Mouse (Mus musculus): ENCODE results near the gene Ltbp3. TPM values are rescaled to one million over a fixed set of nuclear protein-coding genes. Genes with fewer than 3 reads are reported as not detected.

Gene Ltbp3
- polyA plus RNA-seq, 1 experiment from 2014 or later = 14.0 TPM

DNA sequence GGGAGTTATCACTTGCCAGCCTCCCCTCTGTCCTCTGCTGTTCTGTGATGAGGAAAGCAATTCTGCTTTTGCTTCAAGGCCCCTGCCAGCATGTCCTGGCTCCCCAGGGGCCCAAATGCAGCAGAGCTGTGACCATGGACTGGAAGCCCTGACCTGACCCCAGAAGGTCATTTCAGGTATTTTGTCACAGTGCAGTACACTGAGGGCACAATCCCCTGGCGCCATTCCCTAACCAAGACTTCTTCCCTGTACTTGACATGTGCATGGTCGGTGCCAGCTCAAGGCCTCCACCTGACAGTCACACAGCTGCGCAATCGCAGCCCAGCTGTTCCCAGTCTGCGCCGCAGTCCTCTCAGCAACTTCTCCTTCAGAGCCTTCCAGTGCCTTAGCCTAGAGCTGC, 22.5 kb downstream of the Ltbp3 start:
- peaks cover 49% of the 10 kb centered on the region for H3K36me3 ChIP-seq (ENCODE audit: control insufficient read depth, insufficient read depth, low read length)
- ATAC-seq = no peak
- H3K9me3 ChIP-seq (ENCODE audit: control insufficient read depth, low read length) = no peaks in the 10 kb centered on the region
- H3K4me2 ChIP-seq (ENCODE audit: low read depth, low read length) = no peak overlapping the region
- 95% methylated on average over 6 of the region's 6 CpGs for WGBS
- no peak overlapping the region for H3K4me3 ChIP-seq (ENCODE audit: low read length)
- H3K4me1 ChIP-seq (ENCODE audit: control insufficient read depth, insufficient read depth, low read length) = no peaks in the 10 kb centered on the region
- no peak overlapping the region for H3K27ac ChIP-seq (ENCODE audit: low read length)
- no peaks in the 10 kb centered on the region for H3K27me3 ChIP-seq (replicated peaks; ENCODE audit: control insufficient read depth, insufficient read depth, low read length)
- no peak overlapping the region for H3K9ac ChIP-seq (ENCODE audit: low read depth, low read length)

GRCm38 (mm10) chr19:5767271-5767670, 26.6 kb downstream of the Ltbp3 start:
- H3K36me3 ChIP-seq (ENCODE audit: control insufficient read depth, insufficient read depth, low read length) = peaks cover 31% of the 10 kb centered on the region
- no peaks in the 10 kb centered on the region for H3K9me3 ChIP-seq (ENCODE audit: control insufficient read depth, low read length)
- peaks cover 11% of the 10 kb centered on the region for H3K4me1 ChIP-seq (ENCODE audit: control insufficient read depth, insufficient read depth, low read length)
- 89% methylated on average over 4 of the region's 4 CpGs for WGBS
- no peak for ATAC-seq
- no peak overlapping the region for H3K27ac ChIP-seq (ENCODE audit: low read length)
- no peak overlapping the region for H3K9ac ChIP-seq (ENCODE audit: low read depth, low read length)
- H3K4me3 ChIP-seq (ENCODE audit: low read length) = no peak overlapping the region
- no peaks in the 10 kb centered on the region for H3K27me3 ChIP-seq (replicated peaks; ENCODE audit: control insufficient read depth, insufficient read depth, low read length)
- no peak overlapping the region for H3K4me2 ChIP-seq (ENCODE audit: low read depth, low read length)

GRCm38 (mm10) chr19:5770311-5770710, 29.6 kb downstream of the Ltbp3 start:
- H3K4me2 ChIP-seq (ENCODE audit: low read depth, low read length) = peak overlapping the region; percentile 90
- H3K27ac ChIP-seq (ENCODE audit: low read length) = peak overlapping the region; percentile 91; the same call in 1 of the 2 replicates
- peak overlapping the region; percentile 80 for H3K4me3 ChIP-seq (ENCODE audit: low read length)
- H3K9ac ChIP-seq (ENCODE audit: low read depth, low read length) = peak overlapping the region; percentile 92
- peaks cover 11% of the 10 kb centered on the region for H3K4me1 ChIP-seq (ENCODE audit: control insufficient read depth, insufficient read depth, low read length)
- H3K27me3 ChIP-seq (replicated peaks; ENCODE audit: control insufficient read depth, insufficient read depth, low read length) = no peaks in the 10 kb centered on the region
- WGBS = 39% methylated on average over 9 of the region's 9 CpGs
- peaks cover 12% of the 10 kb centered on the region; the same call in 1 of the 2 replicates for H3K36me3 ChIP-seq (ENCODE audit: control insufficient read depth, insufficient read depth, low read length)
- H3K9me3 ChIP-seq (ENCODE audit: control insufficient read depth, low read length) = no peaks in the 10 kb centered on the region
- no peak; the same call in 1 of the 2 replicates for ATAC-seq

DNA sequence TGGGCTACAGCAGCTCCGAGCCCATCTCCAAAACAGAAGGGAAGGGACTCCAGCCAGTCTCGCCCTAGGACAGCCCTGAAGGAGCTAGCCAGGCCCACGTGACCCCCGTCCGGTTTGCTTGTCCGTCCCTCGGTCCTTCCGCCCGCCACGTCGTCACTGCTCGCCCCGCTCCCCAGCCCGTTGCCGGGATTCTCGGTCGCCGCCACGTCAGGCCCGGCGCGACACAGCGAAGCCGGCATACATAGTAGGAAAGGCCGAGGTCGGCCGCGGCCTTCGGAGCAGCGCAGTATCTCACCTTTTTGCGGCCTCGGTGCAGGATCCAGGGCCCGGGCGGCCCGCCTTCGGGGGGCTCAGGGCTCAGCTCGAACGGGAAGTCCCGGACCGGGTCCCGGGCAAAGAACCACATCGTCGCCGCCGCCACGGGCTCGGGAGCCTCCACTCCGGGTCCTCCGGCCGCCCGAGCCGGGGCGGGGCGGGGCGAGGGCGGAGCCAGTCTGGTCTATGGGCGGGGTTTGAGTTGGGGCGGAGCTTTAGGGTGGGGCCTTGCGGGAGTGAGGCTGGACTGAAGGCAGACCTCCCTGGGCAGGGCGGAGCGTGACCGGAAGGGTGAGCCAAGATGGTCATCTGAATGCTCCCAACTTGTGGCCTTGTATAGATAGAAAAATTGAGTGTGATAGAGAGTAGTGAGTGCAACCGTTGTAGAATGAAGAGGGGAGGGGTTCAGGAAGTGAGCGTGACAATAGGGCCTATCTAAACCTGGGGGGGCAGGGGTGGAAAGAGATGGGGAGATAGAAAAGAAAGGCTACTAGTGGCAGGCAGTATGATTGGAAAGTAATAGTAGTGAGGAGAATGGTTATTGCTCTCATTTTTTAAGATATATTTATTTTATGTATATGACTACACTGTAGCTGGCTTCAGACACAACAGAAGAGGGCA, 30.5 kb downstream of the Ltbp3 start, which contains the start of gene Scyl1:
Gene Scyl1, minus strand, starts transcription at position 495 of the 936 bp plus-strand sequence.
- peaks cover 11% of the 10 kb centered on the region for H3K4me1 ChIP-seq (ENCODE audit: control insufficient read depth, insufficient read depth, low read length)
- peaks cover 6% of the 10 kb centered on the region; the same call in 1 of the 2 replicates for H3K36me3 ChIP-seq (ENCODE audit: control insufficient read depth, insufficient read depth, low read length)
- no peaks in the 10 kb centered on the region for H3K9me3 ChIP-seq (ENCODE audit: control insufficient read depth, low read length)
- H3K4me2 ChIP-seq (ENCODE audit: low read depth, low read length) = peak within 1 kb of the TSS; percentile 90
- H3K27me3 ChIP-seq (replicated peaks; ENCODE audit: control insufficient read depth, insufficient read depth, low read length) = no peaks in the 10 kb centered on the region
- under 1% methylated on average over 64 of the region's 64 CpGs for WGBS
- peak within 1 kb of the TSS; percentile 91 for H3K27ac ChIP-seq (ENCODE audit: low read length)
- ATAC-seq = peak; percentile 98
- H3K4me3 ChIP-seq (ENCODE audit: low read length) = peak within 1 kb of the TSS; percentile 80
- peak within 1 kb of the TSS; percentile 92 for H3K9ac ChIP-seq (ENCODE audit: low read depth, low read length)

GRCm38 (mm10) chr19:5777387-5778032, 36.8 kb downstream of the Ltbp3 start:
- H3K9me3 ChIP-seq (ENCODE audit: control insufficient read depth, low read length) = no peaks in the 10 kb centered on the region
- H3K27me3 ChIP-seq (replicated peaks; ENCODE audit: control insufficient read depth, insufficient read depth, low read length) = no peaks in the 10 kb centered on the region
- no peak overlapping the region for H3K4me3 ChIP-seq (ENCODE audit: low read length)
- WGBS = 79% methylated on average over 9 of the region's 9 CpGs
- H3K4me2 ChIP-seq (ENCODE audit: low read depth, low read length) = no peak overlapping the region
- H3K36me3 ChIP-seq (ENCODE audit: control insufficient read depth, insufficient read depth, low read length) = no peaks in the 10 kb centered on the region
- ATAC-seq = no peak
- no peaks in the 10 kb centered on the region for H3K4me1 ChIP-seq (ENCODE audit: control insufficient read depth, insufficient read depth, low read length)
- no peak overlapping the region for H3K27ac ChIP-seq (ENCODE audit: low read length)
- no peak overlapping the region for H3K9ac ChIP-seq (ENCODE audit: low read depth, low read length)

DNA sequence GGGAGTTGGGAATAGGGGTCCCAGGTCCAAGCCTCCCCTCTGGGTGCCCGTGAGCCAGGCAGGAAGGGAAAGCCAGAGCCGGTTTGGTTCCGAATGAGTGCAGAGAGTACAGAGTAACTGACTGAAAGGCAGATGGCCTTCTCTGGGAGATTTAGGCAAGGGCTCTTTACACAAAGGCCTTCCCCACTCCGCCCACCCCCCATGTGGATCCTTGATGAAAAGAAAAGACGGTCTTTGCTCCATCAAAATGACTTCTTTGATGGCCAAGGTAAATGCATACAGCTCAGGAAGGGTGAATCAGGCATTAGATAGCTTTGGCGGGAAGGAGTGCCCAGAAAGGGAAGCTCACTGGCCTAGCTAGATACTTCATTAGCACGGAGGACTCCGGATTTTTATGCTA, 37.6 kb downstream of the Ltbp3 start:
- Histone ChIP-seq H3K27me3 (replicated peaks; ENCODE audit: control insufficient read depth, insufficient read depth, low read length) (no peaks in the 10 kb centered on the region), H3K9ac (ENCODE audit: low read depth, low read length) (0 out of 2 replicates have a peak overlapping the region, but pooled peaks have one; percentile 6), H3K4me3 (ENCODE audit: low read length) (no peak overlapping the region), H3K27ac (ENCODE audit: low read length) (no peak overlapping the region), H3K4me2 (ENCODE audit: low read depth, low read length) (no peak overlapping the region), H3K9me3 (ENCODE audit: control insufficient read depth, low read length) (no peaks in the 10 kb centered on the region), H3K36me3 (ENCODE audit: control insufficient read depth, insufficient read depth, low read length) (no peaks in the 10 kb centered on the region), H3K4me1 (ENCODE audit: control insufficient read depth, insufficient read depth, low read length) (no peaks in the 10 kb centered on the region)
- ATAC-seq = no peak
- WGBS = 67% methylated on average over 8 of the region's 8 CpGs

DNA sequence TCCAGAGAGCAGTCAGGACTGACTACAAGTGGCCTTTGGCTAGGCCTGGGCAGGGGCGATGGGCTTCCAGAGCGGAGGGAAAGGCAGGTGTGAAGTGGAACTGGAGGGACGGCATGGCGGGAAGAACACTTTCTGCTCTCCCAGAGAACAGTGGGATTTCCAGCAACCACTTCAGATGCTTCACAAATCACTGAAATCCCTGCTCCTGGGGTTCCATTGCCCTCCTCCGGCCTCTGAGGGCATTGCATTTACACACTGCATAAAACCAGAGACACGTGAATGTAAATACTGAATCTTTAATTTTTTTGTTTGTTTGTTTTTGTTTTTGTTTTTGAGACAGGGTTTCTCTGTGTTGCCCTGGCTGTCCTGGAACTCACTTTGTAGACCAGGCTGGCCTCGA, 39.5 kb downstream of the Ltbp3 start:
- Histone ChIP-seq H3K27me3 (replicated peaks; ENCODE audit: control insufficient read depth, insufficient read depth, low read length) (no peaks in the 10 kb centered on the region), H3K27ac (ENCODE audit: low read length) (no peak overlapping the region), H3K4me2 (ENCODE audit: low read depth, low read length) (no peak overlapping the region), H3K4me3 (ENCODE audit: low read length) (no peak overlapping the region), H3K36me3 (ENCODE audit: control insufficient read depth, insufficient read depth, low read length) (no peaks in the 10 kb centered on the region), H3K4me1 (ENCODE audit: control insufficient read depth, insufficient read depth, low read length) (no peaks in the 10 kb centered on the region), H3K9me3 (ENCODE audit: control insufficient read depth, low read length) (no peaks in the 10 kb centered on the region), H3K9ac (ENCODE audit: low read depth, low read length) (no peak overlapping the region)
- whole genome bisulfite sequencing = 62% methylated on average over 7 of the region's 7 CpGs
- ATAC-seq = no peak

DNA sequence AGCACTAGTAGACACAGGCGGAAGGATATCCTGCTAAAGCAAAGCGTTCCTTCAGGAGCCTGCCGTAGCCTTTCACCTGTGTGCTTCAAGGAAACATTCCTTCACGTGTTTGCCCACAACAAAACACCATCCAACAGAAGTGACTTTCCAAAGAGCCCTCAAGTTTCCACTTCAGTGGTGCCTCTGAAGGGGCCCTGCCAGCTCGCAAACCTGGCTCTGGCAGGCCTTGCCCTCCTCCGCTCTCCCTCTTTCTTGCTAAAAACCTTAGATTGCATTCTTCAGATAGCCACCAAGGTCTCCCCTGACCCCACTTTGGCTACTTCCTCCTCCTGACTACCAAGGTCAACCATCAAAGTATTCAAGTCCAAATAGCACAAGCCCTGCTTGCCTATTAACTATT, 40.8 kb downstream of the Ltbp3 start:
- no peaks in the 10 kb centered on the region for H3K27me3 ChIP-seq (replicated peaks; ENCODE audit: control insufficient read depth, insufficient read depth, low read length)
- 85% methylated on average over 6 of the region's 6 CpGs for WGBS
- H3K9ac ChIP-seq (ENCODE audit: low read depth, low read length) = no peak overlapping the region
- no peaks in the 10 kb centered on the region for H3K9me3 ChIP-seq (ENCODE audit: control insufficient read depth, low read length)
- no peak overlapping the region for H3K4me2 ChIP-seq (ENCODE audit: low read depth, low read length)
- H3K4me3 ChIP-seq (ENCODE audit: low read length) = no peak overlapping the region
- no peak overlapping the region for H3K27ac ChIP-seq (ENCODE audit: low read length)
- ATAC-seq = no peak
- no peaks in the 10 kb centered on the region for H3K4me1 ChIP-seq (ENCODE audit: control insufficient read depth, insufficient read depth, low read length)
- H3K36me3 ChIP-seq (ENCODE audit: control insufficient read depth, insufficient read depth, low read length) = no peaks in the 10 kb centered on the region

DNA sequence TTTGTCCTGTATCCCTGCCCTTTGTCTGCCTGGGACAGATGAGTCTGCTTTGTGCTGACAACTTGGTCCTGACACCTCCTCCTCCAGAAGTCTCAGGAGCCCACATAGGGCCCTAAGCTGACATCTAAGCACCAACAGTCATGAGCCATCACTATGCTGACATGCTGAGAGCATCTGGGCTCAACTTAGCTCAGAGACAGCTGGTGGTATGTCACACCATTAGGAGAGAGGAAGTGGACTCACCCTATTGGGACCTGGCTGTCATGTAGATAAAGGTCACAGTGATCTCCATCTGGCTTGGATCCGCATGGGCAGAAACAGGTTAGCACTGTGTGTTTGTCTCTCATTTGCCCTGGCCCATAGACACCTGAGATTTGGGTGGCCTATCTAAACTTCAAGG, 41.4 kb downstream of the Ltbp3 start:
- WGBS = 95% methylated on average over 1 of the region's 1 CpGs
- H3K4me1 ChIP-seq (ENCODE audit: control insufficient read depth, insufficient read depth, low read length) = no peaks in the 10 kb centered on the region
- no peaks in the 10 kb centered on the region for H3K36me3 ChIP-seq (ENCODE audit: control insufficient read depth, insufficient read depth, low read length)
- H3K9me3 ChIP-seq (ENCODE audit: control insufficient read depth, low read length) = no peaks in the 10 kb centered on the region
- ATAC-seq = no peak
- H3K4me2 ChIP-seq (ENCODE audit: low read depth, low read length) = no peak overlapping the region
- H3K27ac ChIP-seq (ENCODE audit: low read length) = no peak overlapping the region
- H3K27me3 ChIP-seq (replicated peaks; ENCODE audit: control insufficient read depth, insufficient read depth, low read length) = no peaks in the 10 kb centered on the region
- no peak overlapping the region for H3K4me3 ChIP-seq (ENCODE audit: low read length)
- no peak overlapping the region for H3K9ac ChIP-seq (ENCODE audit: low read depth, low read length)

All from intestine, embryonic 16.5 days (tissue).